Mouse (Mus musculus): ENCODE results near the gene Arhgap8.

GRCm38 (mm10) chr15:84745831-84746230, 26.0 kb downstream of the Arhgap8 start:
- TF ChIP-seq CTCF (IDR thresholded peaks at IDR 0.05; ENCODE audit: extremely low read depth, insufficient read length, insufficient replicate concordance, low read depth, low read length) = no peak
- no peak for TF ChIP-seq POLR2A (IDR thresholded peaks at IDR 0.05; ENCODE audit: low read depth, low read length)
